ENCODE assay signal across 11 mouse cellular contexts in the genomic region with DNA sequence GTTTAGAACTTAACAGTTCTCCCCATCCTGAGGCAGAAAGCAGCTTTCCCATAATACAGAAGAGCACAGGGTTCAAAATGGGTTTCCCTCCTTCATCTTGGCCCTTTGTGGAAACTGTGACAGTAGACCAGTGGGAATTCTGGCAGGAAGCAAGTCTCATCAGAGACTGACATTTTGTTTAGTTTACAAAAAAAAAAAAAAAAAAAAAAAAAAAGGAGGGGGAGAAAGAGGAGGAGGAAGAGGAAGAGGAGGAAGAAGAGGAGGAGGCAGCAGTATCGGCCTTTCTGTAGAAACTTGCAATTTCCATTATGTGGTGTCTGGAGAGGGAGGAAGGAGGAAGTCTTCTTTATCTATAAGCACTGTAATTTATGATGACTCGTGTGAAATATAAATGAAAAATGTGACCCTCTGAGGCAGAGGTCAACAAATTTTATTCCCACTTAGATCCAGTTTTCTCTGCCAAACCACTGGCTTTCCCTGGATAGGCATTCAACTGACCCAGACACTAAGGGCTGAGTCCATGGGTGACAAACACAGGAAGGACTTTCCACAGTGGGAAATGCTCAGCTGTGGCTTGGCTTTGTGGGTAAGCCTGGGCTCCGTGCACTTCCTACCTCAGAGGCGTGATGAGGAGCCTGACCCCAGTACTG. TPM values are rescaled to one million over a fixed set of nuclear protein-coding genes. Genes with fewer than 3 reads are reported as not detected.
DNase-seq lines count a peak whose midpoint lies in the region; ATAC-seq and TF ChIP-seq lines count a peak whose summit lies in the region.
"Had no signal": no experiment of that assay in that cellular context is flagged by ENCODE, and none has a peak within 500 bp of the region (broad histone marks: within the 10 kb centered on the region; RNA-seq: fewer than 3 reads in every experiment).

No protein-coding gene starts in this region.

- 54% methylated on average over 4 of the region's 4 CpGs for WGBS in kidney, embryonic 16.5 days
- 63% methylated on average over 4 of the region's 4 CpGs for WGBS in kidney, embryonic 14.5 days
- 38% methylated on average over 4 of the region's 4 CpGs for WGBS in liver, embryonic 16.5 days (ENCODE audit: insufficient replicate concordance)

- no peak overlapping the region for H3K4me3 ChIP-seq in kidney, embryonic 16.5 days (ENCODE audit: low read length)
- no peak overlapping the region for H3K4me3 ChIP-seq in kidney, embryonic 14.5 days (ENCODE audit: low read length)
- H3K4me3 ChIP-seq in MEL (ENCODE audit: control insufficient read depth in 1 of 2, insufficient read depth in 1 of 2, low read depth in 2 of 2, low read length in 2 of 2) = no peak overlapping the region
- no peak overlapping the region for H3K4me3 ChIP-seq in liver, embryonic 16.5 days (ENCODE audit: low read depth, low read length)

- no peaks in the 10 kb centered on the region for H3K9me3 ChIP-seq in kidney, embryonic 16.5 days (ENCODE audit: low read length)
- no peaks in the 10 kb centered on the region for H3K9me3 ChIP-seq in kidney, embryonic 14.5 days (ENCODE audit: control insufficient read depth, low read length)
- no peaks in the 10 kb centered on the region for H3K9me3 ChIP-seq in MEL (replicated peaks; ENCODE audit: insufficient read depth, low read length)
- H3K9me3 ChIP-seq in liver, embryonic 16.5 days (replicated peaks; ENCODE audit: control insufficient read depth, low read length) = no peaks in the 10 kb centered on the region

- TF ChIP-seq CTCF in MEL (IDR thresholded peaks at IDR 0.05 in 2 of 3, conservative IDR thresholded peaks at IDR 0.05 in 1 of 3; ENCODE audit: control insufficient read depth in 1 of 3, insufficient read depth in 1 of 3, low read depth in 2 of 3, low read length in 3 of 3, poor library complexity in 1 of 3, severe bottlenecking in 1 of 3) = no peak

- H3K36me3 ChIP-seq in kidney, embryonic 16.5 days (ENCODE audit: insufficient read depth, low read length) = no peaks in the 10 kb centered on the region
- no peaks in the 10 kb centered on the region for H3K36me3 ChIP-seq in kidney, embryonic 14.5 days (ENCODE audit: control insufficient read depth, insufficient read depth, low read length)
- peaks cover 6 to 40% of the 10 kb centered on the region in 2 experiments; a peak in 3 of 4 replicates for H3K36me3 ChIP-seq in MEL (ENCODE audit: control insufficient read depth in 1 of 2, insufficient read depth in 2 of 2, low read length in 2 of 2)
- H3K36me3 ChIP-seq in liver, embryonic 16.5 days (ENCODE audit: control insufficient read depth, insufficient read depth) = no peaks in the 10 kb centered on the region

- H3K27ac ChIP-seq in kidney, embryonic 16.5 days (ENCODE audit: low read length) = peak overlapping the region; percentile 23; the same call in 1 of the 2 replicates
- H3K27ac ChIP-seq in kidney, embryonic 14.5 days (ENCODE audit: low read depth, low read length) = no peak overlapping the region
- H3K27ac ChIP-seq in MEL (ENCODE audit: control insufficient read depth, low read depth, low read length) = peak overlapping the region; percentile 52; the same call in 1 of the 2 replicates
- no peak overlapping the region for H3K27ac ChIP-seq in liver, embryonic 16.5 days (ENCODE audit: low read length)
- H3K27ac ChIP-seq: hindbrain, embryonic 14.5 days had no signal

- H3K4me1 ChIP-seq in kidney, embryonic 16.5 days (ENCODE audit: insufficient read depth, low read length) = peaks cover 55% of the 10 kb centered on the region
- H3K4me1 ChIP-seq in kidney, embryonic 14.5 days (ENCODE audit: control insufficient read depth, insufficient read depth, low read length) = peaks cover 15% of the 10 kb centered on the region
- H3K4me1 ChIP-seq in MEL (ENCODE audit: control insufficient read depth in 1 of 2, insufficient read depth in 2 of 2, low read length in 2 of 2) = peaks cover 6 to 24% of the 10 kb centered on the region in 2 experiments
- H3K4me1 ChIP-seq in liver, embryonic 16.5 days (ENCODE audit: control insufficient read depth, low read depth, low read length) = peaks cover 32% of the 10 kb centered on the region

- H3K27me3 ChIP-seq in kidney, embryonic 16.5 days (ENCODE audit: insufficient read depth, low read length) = no peaks in the 10 kb centered on the region
- no peaks in the 10 kb centered on the region for H3K27me3 ChIP-seq in kidney, embryonic 14.5 days (ENCODE audit: control insufficient read depth, insufficient read depth, low read length)
- no peaks in the 10 kb centered on the region for H3K27me3 ChIP-seq in MEL (ENCODE audit: control insufficient read depth in 1 of 2, insufficient read depth in 2 of 2, low read length in 2 of 2)
- no peaks in the 10 kb centered on the region for H3K27me3 ChIP-seq in liver, embryonic 16.5 days (ENCODE audit: control insufficient read depth, insufficient read depth, low read depth, low read length)

- no peak overlapping the region for H3K4me2 ChIP-seq in kidney, embryonic 16.5 days (replicated peaks; ENCODE audit: low read depth, low read length)
- H3K4me2 ChIP-seq in kidney, embryonic 14.5 days (replicated peaks; ENCODE audit: low read depth, low read length) = no peak overlapping the region
- no peak overlapping the region for H3K4me2 ChIP-seq in liver, embryonic 16.5 days (ENCODE audit: low read depth, low read length)
- H3K4me2 ChIP-seq: hindbrain, embryonic 14.5 days; midbrain, embryonic 11.5 days had no signal

- intact Hi-C loops in left cerebral cortex, postnatal 4 days (cut with DNase I) = loop anchor here (10.0 kb wide), 1 partner anchor 1385 kb away; no protein-coding TSS in a partner anchor

- ATAC-seq in kidney, embryonic 16.5 days (ENCODE audit: low FRiP score, low TSS enrichment) = peak; percentile 57; the same call in 1 of the 2 replicates
- ATAC-seq in kidney, embryonic 14.5 days (ENCODE audit: low FRiP score, low TSS enrichment) = no peak
- ATAC-seq in liver, embryonic 16.5 days (ENCODE audit: low read depth) = peak; percentile 20; the same call in 1 of the 2 replicates

- no peak for TF ChIP-seq RAD21 in MEL (IDR thresholded peaks at IDR 0.05; ENCODE audit: low read depth, low read length)

- TF ChIP-seq EP300 in MEL (IDR thresholded peaks at IDR 0.05; ENCODE audit: low read depth in 1 of 2, low read length in 2 of 2) = peak; percentile 22 to 50; a peak in 2 of 4 replicates

- no peak overlapping the region for H3K9ac ChIP-seq in kidney, embryonic 16.5 days (replicated peaks; ENCODE audit: low read length)
- no peak overlapping the region for H3K9ac ChIP-seq in kidney, embryonic 14.5 days (ENCODE audit: low read depth, low read length)
- H3K9ac ChIP-seq in MEL (ENCODE audit: control insufficient read depth, low read depth, low read length, poor library complexity, severe bottlenecking) = 0 out of 2 replicates have a peak overlapping the region, but pooled peaks have one; percentile 4
- no peak overlapping the region for H3K9ac ChIP-seq in liver, embryonic 16.5 days (ENCODE audit: low read depth, low read length)
- H3K9ac ChIP-seq: hindbrain, embryonic 14.5 days had no signal

- TF ChIP-seq POLR2A in MEL (IDR thresholded peaks at IDR 0.05; ENCODE audit: control insufficient read depth in 1 of 2, insufficient read depth in 1 of 2, low read depth in 1 of 2, low read length in 2 of 2, poor library complexity in 1 of 2) = no peak

- DNase-seq in 416B (ENCODE audit: low read depth) (peak; percentile 67), MEL (ENCODE audit: low read depth, low spot score) (peak; percentile 55)
- DNase-seq in embryo, embryonic 9.5 days (ENCODE audit: extremely low spot score) = no peak
- DNase-seq in left cerebral cortex, postnatal 4 days = no peak
- no peak for DNase-seq in cerebellum, adult 8-10 months
- DNase-seq: cerebellum, postnatal 36 days had no signal

- peaks cover 45% of the 10 kb centered on the region for H3K79me2 ChIP-seq in MEL (ENCODE audit: control insufficient read depth, insufficient read depth, low read length, poor library complexity)

TF ChIP-seq in MEL, 35 proteins besides CTCF, POLR2A, EP300 and RAD21:
- no peak for TF ChIP-seq TAL1 (IDR thresholded peaks at IDR 0.05; ENCODE audit: low read length)
- TF ChIP-seq CHD1 (IDR thresholded peaks at IDR 0.05; ENCODE audit: low read depth, low read length) = no peak
- no peak for TF ChIP-seq ZC3H11A (IDR thresholded peaks at IDR 0.05; ENCODE audit: low read depth, low read length)
- peak; percentile 90 for TF ChIP-seq ZNF384 (IDR thresholded peaks at IDR 0.05; ENCODE audit: low read depth, low read length)
- TF ChIP-seq MAFK (IDR thresholded peaks at IDR 0.05; ENCODE audit: borderline replicate concordance, low read depth, low read length) = peak; percentile 71; the same call in 1 of the 2 replicates
- no peak for TF ChIP-seq MEF2A (IDR thresholded peaks at IDR 0.05; ENCODE audit: extremely low read depth, insufficient replicate concordance, low read depth, low read length, poor library complexity, severe bottlenecking)
- TF ChIP-seq SIN3A (IDR thresholded peaks at IDR 0.05; ENCODE audit: low read length) = peak; percentile 43; the same call in 1 of the 2 replicates
- TF ChIP-seq MXI1 (IDR thresholded peaks at IDR 0.05; ENCODE audit: low read depth, low read length) = peak; percentile 32; the same call in 1 of the 2 replicates
- peak; percentile 64 for TF ChIP-seq GATA1 (IDR thresholded peaks at IDR 0.05; ENCODE audit: low read depth, low read length)
- no peak for TF ChIP-seq ZKSCAN1 (IDR thresholded peaks at IDR 0.05; ENCODE audit: low read depth, low read length)
- TF ChIP-seq ELF1 (IDR thresholded peaks at IDR 0.05; ENCODE audit: low read depth, low read length) = 0 out of 2 replicates have a peak, but pooled peaks have one; percentile 19
- TF ChIP-seq GABPA (IDR thresholded peaks at IDR 0.05; ENCODE audit: low read depth, low read length) = no peak
- TF ChIP-seq E2F4 (IDR thresholded peaks at IDR 0.05; ENCODE audit: borderline replicate concordance, low read depth, low read length) = no peak

RNA-seq across cellular contexts. Expression of a gene that starts 28.2 kb away (rescaled TPM):
- 38.0 and 42.3 TPM in 2 replicates for polyA plus RNA-seq in kidney, embryonic 16.5 days (2015; fragmentation: Nextera tagmentation; extraction: Ambion mirVana)
- 34.9 and 63.2 TPM in 2 replicates for polyA plus RNA-seq in kidney, embryonic 14.5 days (2014; fragmentation: Nextera tagmentation; extraction: Ambion mirVana)
- 41.4 TPM in 2 replicates for total RNA-seq in MEL (2012; rRNA removed)
- polyA plus RNA-seq in MEL (2012; ENCODE audit: insufficient read depth in 1 of 2, insufficient read length in 2 of 2, low read depth in 1 of 2, low replicate concordance in 2 of 2, missing spikeins in 1 of 2) = 100 to 1,000 TPM in 1 of 2 experiments, 10 to 100 TPM in 1; 23.8 to 116 TPM
- 18.4 and 18.6 TPM in 2 replicates for polyA plus RNA-seq in liver, embryonic 16.5 days (2015; fragmentation: Nextera tagmentation; extraction: Ambion mirVana)
- 100 to 1,000 TPM; 188 to 214 TPM for total RNA-seq in left cerebral cortex, postnatal 4 days (2021)

Comparison
In these comparisons a context has a peak if more than half of its experiments do, and no peak if none do; other contexts are left out.
1. H3K27ac ChIP-seq: peak in kidney, embryonic 16.5 days (single experiment) and MEL (single experiment); none in kidney, embryonic 14.5 days (single experiment) and liver, embryonic 16.5 days (single experiment).
2. DNase-seq: peak in 416B (single experiment) and MEL (single experiment); none in embryo, embryonic 9.5 days (single experiment), left cerebral cortex, postnatal 4 days (single experiment) and cerebellum, adult 8-10 months (single experiment).